Mouse (Mus musculus) cerebral cortex, adult 2 months (tissue): ENCODE results near the gene Gm20388.

ENCODE experiments used
- WGBS: fragments of 180-500 bp; shearing (Covaris S2); methylation state at CpG from one replicate; pipeline ENCODE4 v1.1.7; 2018; 5-methylcytosine and 5-hydroxymethylcytosine counted together

Gene Gm20388

GRCm38 (mm10) chr8:123505695-123506094 lies 3595.1 kb downstream of the Gm20388 start:
- WGBS, result 48% methylated on average over 9 of the region's 9 CpGs

- WGBS, result 98% methylated on average over 5 of the region's 5 CpGs
Observed at GRCm38 (mm10) chr8:123507153-123507552, 3596.5 kb downstream of the Gm20388 start.

GRCm38 (mm10) chr8:123510819-123511218 lies 3600.2 kb downstream of the Gm20388 start:
- WGBS, result 75% methylated on average over 5 of the region's 5 CpGs

GRCm38 (mm10) chr8:123514136-123514535 lies 3603.5 kb downstream of the Gm20388 start:
- 3% methylated on average over 9 of the region's 9 CpGs for WGBS

- 1% methylated on average over 63 of the region's 63 CpGs for WGBS
Observed at GRCm38 (mm10) chr8:123514781-123515539, 3604.3 kb downstream of the Gm20388 start, which contains the start of gene Dbndd1. Gene Dbndd1 (minus strand): TSS chr8:123515463.

- WGBS, result 2% methylated on average over 11 of the region's 11 CpGs
Observed at GRCm38 (mm10) chr8:123515540-123515897, 3604.9 kb downstream of the Gm20388 start.

GRCm38 (mm10) chr8:123516596-123516995 lies 3606.0 kb downstream of the Gm20388 start:
- WGBS, result 56% methylated on average over 2 of the region's 2 CpGs

- 22% methylated on average over 10 of the region's 10 CpGs for WGBS
Observed at GRCm38 (mm10) chr8:123518172-123518571, 3607.5 kb downstream of the Gm20388 start.

- under 1% methylated on average over 20 of the region's 20 CpGs for WGBS
Observed at GRCm38 (mm10) chr8:123518667-123519066, 3608.0 kb downstream of the Gm20388 start, which contains the start of gene Gas8. Gene Gas8 (plus strand): TSS chr8:123518834.

GRCm38 (mm10) chr8:123520048-123520447 lies 3609.4 kb downstream of the Gm20388 start:
- WGBS, result 89% methylated on average over 1 of the region's 1 CpGs

GRCm38 (mm10) chr8:123527720-123528489 lies 3617.3 kb downstream of the Gm20388 start:
- WGBS, result 60% methylated on average over 25 of the region's 25 CpGs

- 91% methylated on average over 9 of the region's 9 CpGs for WGBS
Observed at GRCm38 (mm10) chr8:123536242-123536989, 3625.8 kb downstream of the Gm20388 start.

- WGBS, result 51% methylated on average over 10 of the region's 10 CpGs
Observed at GRCm38 (mm10) chr8:123536990-123537380, 3626.3 kb downstream of the Gm20388 start.

GRCm38 (mm10) chr8:123537641-123538040 lies 3627.0 kb downstream of the Gm20388 start:
- 63% methylated on average over 5 of the region's 14 CpGs for WGBS

GRCm38 (mm10) chr8:123564221-123564620 lies 3653.6 kb downstream of the Gm20388 start:
- no CpG with 5 or more reads among the region's 45 CpGs for WGBS

GRCm38 (mm10) chr8:123575386-123575785 lies 3664.7 kb downstream of the Gm20388 start:
- 56% methylated on average over 2 of the region's 10 CpGs for WGBS

- 73% methylated on average over 16 of the region's 19 CpGs for WGBS
Observed at GRCm38 (mm10) chr8:123600666-123601172, 3690.1 kb downstream of the Gm20388 start.

GRCm38 (mm10) chr8:123601457-123601856 lies 3690.8 kb downstream of the Gm20388 start:
- no CpG with 5 or more reads among the region's 40 CpGs for WGBS

- WGBS, result 77% methylated on average over 4 of the region's 5 CpGs
Observed at GRCm38 (mm10) chr8:123612652-123613051, 3702.0 kb downstream of the Gm20388 start.

- WGBS, result no CpG with 5 or more reads among the region's 39 CpGs
Observed at GRCm38 (mm10) chr8:123623523-123623922, 3712.9 kb downstream of the Gm20388 start.

- 60% methylated on average over 5 of the region's 5 CpGs for whole genome bisulfite sequencing
Observed at GRCm38 (mm10) chr8:123624274-123624673, 3713.6 kb downstream of the Gm20388 start.

- 42% methylated on average over 1 of the region's 1 CpGs for WGBS
Observed at GRCm38 (mm10) chr8:123624702-123625101, 3714.1 kb downstream of the Gm20388 start.
